Mouse (Mus musculus): Measurements from ENCODE around the gene Cttnbp2.
A peak's percentile ranks its signal among the peaks of the same experiment; 100 is the strongest.

Cttnbp2 gene

DNA sequence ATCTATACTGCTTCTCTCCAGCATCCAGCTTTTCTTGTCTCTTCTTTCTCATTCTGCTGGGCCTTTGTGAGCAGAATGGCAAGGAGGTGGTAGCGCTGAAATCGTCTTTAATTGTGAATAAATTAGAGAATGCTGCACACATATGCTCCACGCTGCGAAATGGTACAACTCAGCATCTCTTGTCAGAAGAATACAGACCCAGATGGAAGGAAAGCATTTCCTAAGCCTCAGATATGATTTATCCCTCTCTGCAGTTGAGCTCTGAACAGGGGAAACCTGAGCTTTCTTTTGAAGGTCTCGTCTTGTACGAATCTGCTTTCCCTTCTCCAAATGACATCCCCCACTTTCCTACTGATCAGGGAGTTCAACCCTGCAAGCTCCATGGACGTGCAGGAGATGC, 48.4 kb downstream of the Cttnbp2 start:
- no peak for DNase-seq

GRCm38 (mm10) chr6:18465626-18466025, 49.0 kb downstream of the Cttnbp2 start:
- DNase-seq, result no peak

GRCm38 (mm10) chr6:18459657-18460056, 55.0 kb downstream of the Cttnbp2 start:
- DNase-seq, result peak; percentile 18

GRCm38 (mm10) chr6:18450551-18451193, 64.0 kb downstream of the Cttnbp2 start:
- no peak for DNase-seq

GRCm38 (mm10) chr6:18448078-18448477, 66.6 kb downstream of the Cttnbp2 start:
- no peak for DNase-seq

DNA sequence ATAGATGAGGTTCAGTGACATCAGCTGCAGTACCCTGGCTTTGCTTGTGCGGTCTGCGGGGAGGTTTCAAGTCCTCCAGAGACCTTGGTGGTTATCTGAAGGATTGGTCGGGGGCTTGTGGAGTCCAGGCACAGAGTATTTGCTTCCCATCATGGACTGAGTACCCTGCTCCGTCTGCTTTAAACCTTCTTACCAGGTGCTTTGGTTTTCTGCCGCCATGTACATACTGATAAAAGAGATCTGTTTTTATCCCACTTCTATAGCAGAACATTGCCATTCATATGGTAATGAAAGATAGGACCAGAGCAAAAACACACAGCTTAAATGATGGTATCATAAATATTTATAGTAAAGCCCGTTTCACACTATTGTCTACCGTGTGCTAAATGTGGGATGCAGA, 67.7 kb downstream of the Cttnbp2 start:
- no peak for DNase-seq

- no peak for DNase-seq
Measured at GRCm38 (mm10) chr6:18446359-18446758, 68.3 kb downstream of the Cttnbp2 start.

DNA sequence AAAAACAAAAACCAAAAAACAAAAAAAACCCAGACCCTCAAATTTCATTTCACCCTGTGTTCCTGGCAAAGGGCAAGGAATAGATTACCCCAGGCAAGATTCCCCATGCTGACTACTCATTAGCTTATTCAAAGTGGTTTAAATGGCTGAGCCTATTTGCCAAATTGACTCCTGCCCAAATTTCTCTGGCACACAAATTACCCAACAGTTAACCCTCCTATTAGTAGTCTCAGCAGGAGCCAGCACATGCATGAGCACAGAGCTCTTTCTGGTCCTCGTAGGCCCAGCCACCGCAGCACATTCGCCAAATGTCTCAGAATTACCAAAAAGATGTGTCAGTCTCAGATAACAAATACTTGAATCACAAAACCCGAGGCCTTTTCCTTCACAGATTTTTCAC, 68.9 kb downstream of the Cttnbp2 start:
- DNase-seq, result peak; percentile 63

GRCm38 (mm10) chr6:18442303-18442702, 72.3 kb downstream of the Cttnbp2 start:
- no peak for DNase-seq

DNA sequence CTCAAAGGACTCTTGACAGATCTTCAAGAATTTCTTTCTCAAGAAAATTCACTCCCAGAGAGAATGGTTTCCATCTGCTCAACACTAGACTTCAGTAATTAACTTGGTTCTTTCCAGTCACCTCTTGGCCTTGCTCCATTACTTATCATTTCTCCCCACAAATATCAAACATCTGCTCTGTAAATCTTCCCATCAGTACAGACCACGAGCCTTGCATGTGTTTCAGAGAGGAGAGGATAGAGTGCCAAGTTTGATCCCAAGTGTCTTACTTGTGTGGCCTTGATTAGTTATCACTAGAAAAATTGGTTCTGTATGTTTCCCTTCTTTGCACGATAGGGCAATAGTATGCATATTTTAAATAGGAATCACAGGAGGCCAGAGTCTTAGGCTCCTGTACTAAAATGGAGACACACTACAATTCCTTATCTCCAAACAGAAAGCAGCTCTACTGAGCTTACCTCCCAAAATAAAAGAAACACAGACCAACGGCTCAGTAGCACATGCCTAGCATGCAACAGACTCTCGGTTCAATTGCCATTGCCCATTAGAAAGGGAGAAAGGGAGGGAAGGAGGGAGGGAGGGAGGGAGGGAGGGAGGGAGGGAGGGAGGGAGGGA, 73.6 kb downstream of the Cttnbp2 start:
- DNase-seq, result no peak

GRCm38 (mm10) chr6:18436127-18436812, 78.4 kb downstream of the Cttnbp2 start:
- DNase-seq, result no peak

DNA sequence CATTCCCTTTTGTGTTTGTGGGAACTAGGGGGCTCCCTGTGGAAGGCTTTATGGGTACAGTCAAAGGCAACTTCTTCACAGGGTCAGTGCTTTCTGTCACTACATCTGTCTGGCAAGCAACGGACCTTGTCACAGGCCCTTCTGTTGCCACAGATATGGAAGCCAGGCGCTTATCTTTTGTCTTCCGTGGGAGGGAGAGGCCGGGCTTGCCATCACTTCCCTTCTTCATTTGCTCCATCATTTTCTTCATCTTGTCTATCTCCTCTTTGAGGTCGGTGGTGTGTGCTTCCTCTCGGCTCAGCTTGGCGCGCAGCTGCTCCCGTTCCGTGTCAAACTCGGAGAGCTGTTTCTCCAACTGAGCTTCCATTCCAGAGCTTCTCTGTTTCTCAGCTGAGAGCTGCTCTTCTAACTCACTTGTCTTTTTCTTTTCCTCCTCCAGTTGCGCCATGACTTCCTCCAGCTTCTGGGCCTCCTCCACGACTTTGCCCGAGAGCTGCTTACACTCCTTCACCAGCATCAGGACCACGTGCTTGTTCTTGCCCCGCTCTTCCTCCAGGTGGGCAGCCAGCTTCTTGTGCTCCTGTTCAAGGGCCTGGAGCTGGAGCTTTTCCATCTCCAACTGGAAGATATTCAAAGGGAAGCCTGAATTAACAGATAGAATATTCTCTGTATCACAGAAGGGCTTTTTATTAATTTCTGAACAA, 79.7 kb downstream of the Cttnbp2 start:
- no peak for DNase-seq

- DNase-seq, result no peak
Measured at GRCm38 (mm10) chr6:18434355-18434754, 80.3 kb downstream of the Cttnbp2 start.

DNA sequence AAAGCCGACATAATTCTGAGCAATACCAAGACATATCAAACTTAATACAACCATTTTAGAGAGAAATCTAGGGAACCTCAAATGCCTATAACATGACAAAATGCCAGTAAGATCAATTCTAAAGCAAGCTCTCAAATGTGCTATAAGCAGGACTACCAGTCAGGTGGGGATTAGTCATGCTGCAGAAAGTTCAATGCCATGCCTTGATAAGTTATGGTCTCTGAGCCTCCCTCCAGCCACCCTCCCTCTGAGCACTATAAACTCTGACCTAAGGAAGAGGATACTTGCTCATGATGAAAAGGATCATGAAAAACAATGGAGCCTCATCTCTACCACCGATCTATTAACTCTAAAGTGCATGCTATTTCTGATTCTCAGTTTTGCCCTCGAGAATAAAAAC, 82.3 kb downstream of the Cttnbp2 start:
- DNase-seq, result no peak

DNA sequence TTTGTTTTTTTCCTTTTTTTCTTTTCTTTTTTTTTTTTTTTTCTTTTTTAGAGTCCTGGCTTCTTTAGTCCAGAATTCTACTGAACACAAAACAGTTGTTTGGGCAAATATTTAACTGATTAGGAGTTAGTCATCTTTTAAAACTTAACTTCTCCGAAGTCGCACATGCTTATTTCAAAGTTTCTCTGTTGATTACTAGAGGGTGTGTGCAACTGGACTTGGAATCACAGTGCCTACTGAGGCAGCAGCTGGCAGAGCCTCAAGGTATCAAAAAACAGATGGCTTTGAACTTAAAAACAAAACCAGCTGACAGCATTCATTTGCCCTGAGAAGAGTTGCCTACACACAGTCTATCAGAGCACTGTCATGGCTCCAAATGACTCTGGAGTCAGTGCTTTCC, 82.8 kb downstream of the Cttnbp2 start:
- DNase-seq, result no peak

DNA sequence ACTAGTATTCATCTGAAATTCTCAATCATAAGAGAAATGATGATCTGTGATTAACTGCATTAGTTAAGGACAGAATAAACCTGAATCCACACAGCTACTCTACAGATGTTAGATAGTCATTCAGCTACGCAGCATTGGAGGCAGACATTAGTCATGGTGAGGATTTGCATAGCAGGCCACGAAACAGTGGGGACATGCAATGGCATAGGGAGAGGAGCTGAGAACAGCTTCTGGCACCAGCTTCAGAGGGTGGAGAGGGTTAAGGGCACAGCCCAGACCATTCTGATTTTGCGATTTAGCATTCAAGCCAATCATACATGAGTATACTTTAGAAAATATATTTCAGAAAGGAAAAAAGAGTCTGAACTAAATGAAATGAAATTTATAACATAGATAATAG, 84.6 kb downstream of the Cttnbp2 start:
- DNase-seq, result no peak

GRCm38 (mm10) chr6:18424822-18425221, 89.8 kb downstream of the Cttnbp2 start:
- no peak for DNase-seq

DNA sequence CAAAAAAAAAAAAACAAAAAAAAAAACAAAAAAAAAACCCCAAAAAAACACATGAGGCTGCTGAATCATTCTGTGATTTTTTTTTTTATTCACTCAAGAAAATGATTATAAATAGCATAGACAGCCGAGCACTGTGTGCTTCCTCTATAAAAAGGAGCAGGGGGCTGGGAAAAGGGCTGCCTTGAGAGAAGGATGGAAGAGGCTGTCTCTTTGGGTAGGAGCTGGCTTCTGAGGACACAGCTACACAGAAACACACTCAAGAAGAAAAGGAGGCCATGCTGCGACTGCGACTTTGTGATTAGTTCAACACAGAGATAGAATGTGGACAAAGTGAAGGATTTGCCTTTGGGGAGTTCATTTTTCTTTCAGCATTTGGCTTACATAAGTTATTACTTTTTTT, 90.3 kb downstream of the Cttnbp2 start:
- no peak for DNase-seq

- no peak for DNase-seq
Measured at GRCm38 (mm10) chr6:18423112-18423511, 91.5 kb downstream of the Cttnbp2 start.

- DNase-seq, result no peak
Measured at GRCm38 (mm10) chr6:18421561-18421960, 93.1 kb downstream of the Cttnbp2 start.

GRCm38 (mm10) chr6:18420660-18421059, 94.0 kb downstream of the Cttnbp2 start:
- peak; percentile 12 for DNase-seq

DNA sequence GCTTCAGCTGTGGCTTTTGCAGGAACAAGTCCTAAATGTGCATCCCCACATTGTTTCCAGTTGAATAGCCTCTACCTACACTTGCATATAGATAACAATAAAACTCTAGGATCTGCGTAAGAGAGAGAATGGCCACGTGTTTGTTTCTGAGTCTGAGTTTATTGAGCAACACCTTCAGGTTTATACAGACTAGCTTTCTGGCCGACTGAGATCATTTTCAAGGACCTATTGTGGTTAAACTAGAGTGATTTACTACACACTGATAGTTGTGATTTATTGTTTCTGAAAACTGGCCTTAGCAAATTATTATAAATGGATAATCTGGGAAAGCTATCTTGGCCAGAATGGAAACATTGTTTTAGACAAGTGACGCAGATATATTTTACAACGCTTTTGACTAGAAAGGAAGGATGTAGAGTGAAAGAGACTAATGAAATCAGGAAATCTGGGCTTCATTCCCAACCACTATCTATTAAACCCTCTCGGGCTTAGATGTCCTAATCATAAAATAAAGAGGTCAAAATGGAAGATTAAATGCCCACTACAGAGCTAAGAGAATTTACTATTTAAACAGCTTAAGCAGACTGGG, 96.7 kb downstream of the Cttnbp2 start:
- no peak for DNase-seq

- DNase-seq, result no peak
Measured at GRCm38 (mm10) chr6:18415961-18416360, 98.7 kb downstream of the Cttnbp2 start.

All from cerebellum, adult 9-10 months (tissue).